Mouse (Mus musculus) CD4-positive, CD25-positive, alpha-beta regulatory T cell, adult 2 months (primary cell): ENCODE measurements around the gene Atp1a1.

Experiments
- DNase-seq: peaks from one replicate; pipeline ENCODE4 v3.0.0-alpha.2; 2012; ENCODE audit warnings: low read depth, low spot score

Atp1a1 gene

DNA sequence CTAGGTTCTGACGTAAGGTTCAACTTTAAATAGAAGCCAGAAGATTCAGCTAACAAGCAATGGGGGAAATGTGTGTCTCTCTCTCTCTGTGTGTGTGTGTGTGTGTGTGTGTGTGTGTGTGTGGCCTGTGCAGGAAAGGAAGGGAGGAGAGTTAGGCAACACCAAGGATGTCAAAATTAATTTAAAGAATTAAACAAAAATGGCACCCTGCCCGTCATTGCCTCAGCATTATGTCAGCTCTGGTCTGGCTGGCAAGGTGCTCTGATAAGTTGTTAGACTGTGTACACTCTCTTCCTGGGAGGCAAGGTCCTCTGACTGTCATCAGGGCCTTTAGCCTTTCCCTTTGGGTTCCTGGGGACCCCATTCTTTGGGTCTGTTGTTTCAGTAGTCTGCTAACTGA is 47.8 kb downstream of the Atp1a1 start:
- DNase-seq: no peak

- no peak for DNase-seq
Measured at GRCm38 (mm10) chr3:101552621-101553620, 51.6 kb downstream of the Atp1a1 start.

- no peak for DNase-seq
Measured at GRCm38 (mm10) chr3:101551457-101552230, 52.8 kb downstream of the Atp1a1 start.

GRCm38 (mm10) chr3:101549749-101550148 is 54.7 kb downstream of the Atp1a1 start:
- DNase-seq: no peak

- DNase-seq: no peak
Measured at GRCm38 (mm10) chr3:101544116-101544515, 60.4 kb downstream of the Atp1a1 start.

DNA sequence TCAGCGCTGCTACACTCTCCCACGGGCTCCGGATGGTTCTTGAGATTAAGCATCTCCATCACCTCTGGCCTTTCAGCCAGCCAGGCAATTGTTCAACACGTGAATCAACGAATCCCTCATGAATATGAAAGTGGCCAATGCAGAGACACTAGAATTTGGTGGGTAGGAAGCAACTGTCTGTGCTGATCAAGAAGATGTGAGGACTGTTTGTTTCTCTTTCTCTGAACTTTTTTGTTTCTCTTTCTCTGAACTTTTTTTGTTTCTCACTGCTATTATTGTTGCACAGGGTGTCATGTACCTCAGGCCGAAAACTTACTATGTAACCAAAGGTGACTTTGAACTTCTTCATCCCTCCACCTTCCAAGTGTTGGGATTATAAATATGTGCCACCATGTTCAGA is 62.9 kb downstream of the Atp1a1 start:
- peak; percentile 17 for DNase-seq

DNA sequence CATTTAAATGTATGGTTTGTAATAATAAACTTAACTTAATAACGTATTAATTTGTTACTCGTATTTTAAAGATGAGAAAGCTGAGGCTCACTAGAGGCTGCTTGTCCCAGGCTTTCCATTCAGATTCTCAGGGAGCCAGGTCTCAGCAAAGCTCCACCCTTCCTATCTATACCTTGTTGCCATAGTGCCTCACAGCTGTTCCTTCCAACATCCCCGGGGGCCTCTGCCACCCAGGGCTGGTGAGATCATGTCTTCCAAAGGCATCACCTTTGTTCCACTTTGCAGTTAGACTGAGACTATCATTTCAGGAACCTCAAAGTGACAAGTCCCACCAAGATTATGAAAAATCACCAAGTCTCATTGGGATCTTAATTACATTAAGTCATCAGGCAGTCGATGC is 63.9 kb downstream of the Atp1a1 start:
- DNase-seq: no peak

DNA sequence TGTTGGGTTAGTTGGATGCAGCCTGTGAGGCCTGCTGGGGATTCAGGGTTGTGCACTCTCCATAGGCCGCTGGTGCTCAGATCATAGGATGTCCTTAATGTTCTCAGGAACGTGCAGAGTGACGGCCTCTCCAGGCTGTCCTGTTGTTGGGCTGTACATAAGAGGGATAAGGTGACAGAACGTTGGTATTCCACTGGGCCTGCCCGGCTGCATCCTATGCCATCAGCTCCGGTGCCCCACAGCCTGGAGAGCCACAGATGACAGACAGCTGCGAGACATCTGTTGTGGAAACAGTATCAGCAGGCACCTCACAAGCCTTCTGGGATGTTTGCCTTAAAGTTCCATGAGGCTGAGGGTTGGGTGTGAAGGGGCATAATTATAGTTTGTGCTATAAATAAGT is 68.2 kb downstream of the Atp1a1 start:
- DNase-seq: no peak

DNA sequence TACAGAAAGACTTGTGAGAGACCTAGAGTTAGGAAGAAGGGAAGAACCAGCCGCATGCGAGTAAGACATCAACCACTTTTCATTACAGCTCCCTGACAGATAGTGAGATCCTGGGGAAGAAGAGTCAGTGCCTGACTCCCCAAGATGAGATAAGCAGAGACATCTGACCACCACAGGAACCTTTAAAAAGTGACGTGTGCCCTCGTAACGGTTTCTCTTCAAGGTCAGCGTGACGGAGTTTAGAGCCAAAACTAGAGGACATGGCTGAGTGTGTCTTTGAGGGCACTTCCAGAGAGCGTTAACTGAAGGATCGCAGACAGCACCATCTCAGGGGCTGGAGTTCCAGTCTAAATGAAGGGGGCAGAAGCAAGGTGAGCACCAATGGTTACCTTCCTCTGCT is 70.2 kb downstream of the Atp1a1 start:
- DNase-seq: no peak

- no peak for DNase-seq
Measured at GRCm38 (mm10) chr3:101533373-101533772, 71.1 kb downstream of the Atp1a1 start.

DNA sequence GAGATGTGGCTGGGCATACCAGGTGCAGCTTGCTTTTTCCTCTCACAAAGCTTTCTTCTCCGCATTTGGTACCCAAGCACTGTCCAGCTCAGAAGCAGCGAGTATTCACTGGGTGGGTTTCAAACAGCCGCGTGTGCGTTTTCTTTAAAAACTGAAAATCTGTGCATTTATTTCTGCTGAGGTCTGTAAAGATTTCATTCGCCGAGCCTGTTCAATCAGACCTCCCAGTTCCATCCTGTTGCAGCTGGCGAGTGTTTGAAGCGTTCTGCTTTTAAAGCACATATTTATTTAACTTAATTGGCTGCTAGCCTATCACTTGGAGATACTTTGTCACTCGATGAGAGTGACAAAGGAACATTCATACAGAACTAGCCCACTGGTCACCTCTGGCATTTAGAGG is 73.6 kb downstream of the Atp1a1 start:
- no peak for DNase-seq

DNA sequence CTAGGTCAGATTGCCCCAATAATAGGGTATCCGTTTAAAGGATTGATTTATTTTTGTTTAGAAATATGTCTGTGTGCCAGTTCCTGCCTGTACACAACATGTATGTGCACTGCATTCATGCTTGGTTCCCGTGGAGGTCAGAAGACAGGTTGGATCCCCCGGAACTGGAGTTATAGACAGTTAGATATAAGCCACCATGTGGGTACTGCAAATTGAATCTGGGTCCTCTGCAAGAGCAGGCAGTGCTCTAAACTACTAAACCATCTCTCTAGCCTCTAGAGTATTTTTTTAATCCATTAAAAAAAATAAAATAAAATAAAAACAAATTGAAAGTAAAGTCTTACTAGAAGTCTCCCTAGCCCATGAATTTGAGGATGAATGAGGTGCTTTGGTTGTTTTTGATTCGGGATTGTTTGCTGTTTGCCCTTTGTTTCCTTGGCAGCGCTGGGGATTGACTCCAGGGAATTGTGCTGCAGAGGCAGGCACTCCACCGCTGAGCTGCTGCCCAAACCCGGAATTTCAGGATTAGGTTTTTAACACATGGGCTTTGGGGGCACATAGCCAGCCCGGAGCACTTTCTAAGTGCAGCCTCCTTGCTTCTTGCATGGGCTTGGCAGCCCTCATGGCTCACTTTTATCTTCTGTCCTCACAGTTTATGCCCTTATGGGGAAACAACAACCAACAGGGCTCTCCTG is 75.4 kb downstream of the Atp1a1 start:
- no peak for DNase-seq

GRCm38 (mm10) chr3:101528157-101528899 is 76.2 kb downstream of the Atp1a1 start:
- no peak for DNase-seq

DNA sequence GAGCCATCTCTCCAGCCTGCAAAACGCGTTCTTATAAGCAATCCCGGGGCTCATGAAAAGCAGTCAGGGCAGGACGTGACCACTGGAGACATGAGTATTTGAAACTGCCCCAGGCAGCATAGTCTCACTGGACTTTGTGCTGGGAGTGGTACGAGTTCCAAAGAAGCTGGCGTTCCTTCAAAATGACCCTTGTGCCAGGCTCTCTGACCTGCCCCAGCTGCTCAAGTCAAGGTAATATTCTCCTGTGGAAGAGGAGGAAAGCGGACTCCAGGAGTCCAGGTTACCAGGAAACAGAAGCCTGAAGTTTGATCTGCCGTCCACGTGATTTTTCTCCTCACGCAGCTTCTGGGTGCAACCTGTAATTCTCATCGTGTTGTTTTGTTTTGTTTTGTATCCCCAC is 77.9 kb downstream of the Atp1a1 start:
- no peak for DNase-seq
